Mouse (Mus musculus) stomach, postnatal 0 days (tissue): Measurements from ENCODE around the gene Elp5.
A peak's percentile ranks its signal among the peaks of the same experiment; 100 is the strongest.

Experiments used
- CTCF ChIP-seq: IDR thresholded peaks from 2 replicates; pipeline ENCODE4 v1.5.1; 2016; ENCODE audit warnings: antibody characterized with exemption, low read depth, mild to moderate bottlenecking, moderate library complexity
- EP300 ChIP-seq: optimal IDR thresholded peaks from 2 replicates; pipeline ENCODE3; 2016; ENCODE audit warnings: antibody characterized with exemption

DNA sequence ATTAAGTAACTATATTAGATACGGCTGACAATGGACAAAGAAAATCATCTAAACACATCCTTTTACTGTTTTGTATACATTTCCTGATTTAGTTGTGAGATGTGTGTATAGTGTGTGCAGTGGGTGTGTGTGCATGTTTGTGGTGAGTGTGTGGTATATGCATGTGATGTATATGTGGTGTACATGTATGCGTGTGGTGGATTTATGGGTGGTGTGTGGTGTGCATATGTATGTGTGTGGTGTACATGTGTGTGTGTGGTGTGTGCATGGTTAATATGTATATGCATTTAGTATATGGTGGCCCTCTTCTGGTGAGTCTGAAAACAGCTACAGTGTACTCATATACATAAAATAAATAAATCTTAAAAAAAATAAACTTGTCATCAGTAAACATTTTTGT, 54.8 kb downstream of the Elp5 start:
- no peak for TF ChIP-seq EP300
- peak; percentile 19; the same call in 1 of the 2 replicates for TF ChIP-seq CTCF
